Mouse (Mus musculus): Measurements from ENCODE around the gene Olfr560. TPM values are rescaled to one million over a fixed set of nuclear protein-coding genes. Genes with fewer than 3 reads are reported as not detected.

The Olfr560 gene
- not detected in 2 replicates for polyA plus RNA-seq (2014; fragmentation: Nextera tagmentation; extraction: Ambion mirVana)

- WGBS, result 67% methylated on average over 4 of the region's 4 CpGs
- H3K36me3 ChIP-seq (ENCODE audit: control insufficient read depth, insufficient read depth, low read length), result no peaks in the 10 kb centered on the region
Observed at GRCm38 (mm10) chr7:102759266-102759665, at the start of gene Olfr560, which contains the start of gene Olfr78. TSS of gene Olfr560 (minus strand) at chr7:102759366. TSS of gene Olfr78 (minus strand) at chr7:102759471.

DNA sequence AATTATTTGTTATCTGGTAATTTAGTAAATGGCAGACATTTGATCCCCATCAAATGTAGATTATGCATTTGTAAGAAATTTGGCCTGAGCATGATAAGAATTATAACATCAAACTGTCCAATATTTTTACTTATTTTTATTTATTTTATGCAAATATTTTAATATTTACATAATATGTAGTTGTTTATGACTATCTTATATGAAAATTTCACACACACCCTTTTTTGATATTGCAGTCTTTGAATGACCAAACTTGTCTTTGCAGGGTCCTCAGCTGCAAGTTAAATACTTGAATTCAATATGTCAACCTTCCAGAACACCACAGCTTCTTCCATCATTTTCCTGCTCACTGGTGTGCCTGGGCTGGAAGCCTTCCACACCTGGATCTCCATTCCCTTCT, 44.0 kb upstream of the Olfr560 start, which contains the start of gene Olfr564:
Olfr564 (plus strand) TSS at position 301 of the 400 bp plus-strand sequence.
- ATAC-seq (replicated peaks; ENCODE audit: low FRiP score) (no peak), DNase-seq (ENCODE audit: low spot score) (no peak)
- Histone ChIP-seq H3K9me3 (ENCODE audit: control insufficient read depth, low read length) (no peaks in the 10 kb centered on the region), H3K36me3 (ENCODE audit: control insufficient read depth, insufficient read depth, low read length) (no peaks in the 10 kb centered on the region), H3K27me3 (replicated peaks; ENCODE audit: control insufficient read depth, insufficient read depth, low read length) (no peaks in the 10 kb centered on the region), H3K9ac (ENCODE audit: low read depth, low read length) (no peak within 1 kb of the TSS), H3K4me3 (ENCODE audit: low read depth, low read length) (no peak within 1 kb of the TSS), H3K27ac (ENCODE audit: low read depth, low read length) (no peak within 1 kb of the TSS), H3K4me2 (no peak within 1 kb of the TSS), H3K4me1 (replicated peaks; ENCODE audit: control insufficient read depth, insufficient read depth, low read length) (no peaks in the 10 kb centered on the region)

More at GRCm38 (mm10) chr7:102759266-102759665, at the start of gene Olfr560, which contains the start of gene Olfr78:
- Histone ChIP-seq H3K4me2 (no peak within 1 kb of the TSS), H3K9ac (ENCODE audit: low read depth, low read length) (no peak within 1 kb of the TSS), H3K4me3 (ENCODE audit: low read depth, low read length) (no peak within 1 kb of the TSS), H3K27ac (ENCODE audit: low read depth, low read length) (no peak within 1 kb of the TSS), H3K9me3 (ENCODE audit: control insufficient read depth, low read length) (no peaks in the 10 kb centered on the region), H3K4me1 (replicated peaks; ENCODE audit: control insufficient read depth, insufficient read depth, low read length) (no peaks in the 10 kb centered on the region), H3K27me3 (replicated peaks; ENCODE audit: control insufficient read depth, insufficient read depth, low read length) (no peaks in the 10 kb centered on the region)
- ATAC-seq (replicated peaks; ENCODE audit: low FRiP score) (no peak), DNase-seq (ENCODE audit: low spot score) (no peak)

DNA sequence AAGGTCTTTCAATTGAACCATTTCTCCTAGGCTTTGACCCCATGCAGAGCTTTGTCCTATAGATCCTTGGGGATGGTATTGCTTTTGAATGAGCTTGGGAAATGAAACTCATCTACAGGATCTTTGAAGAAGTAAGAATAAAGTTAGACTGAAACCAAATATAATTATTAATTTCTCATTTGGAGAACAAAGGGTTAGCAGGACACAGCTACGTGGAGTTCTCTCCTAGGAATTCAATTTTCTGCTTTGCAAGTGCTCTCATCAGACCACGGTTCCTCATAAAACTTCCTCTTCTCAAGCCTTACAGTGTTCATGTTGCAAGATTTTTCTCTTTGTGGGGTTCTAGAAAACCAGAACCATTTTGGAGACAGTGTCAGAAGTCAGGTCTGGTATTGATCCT, 11.8 kb upstream of the Olfr560 start, which contains the start of gene Olfr561:
Olfr561 (plus strand) TSS at position 301 of the 400 bp plus-strand sequence.
- no peak within 1 kb of the TSS for H3K27ac ChIP-seq (ENCODE audit: low read depth, low read length)
- 62% methylated on average over 2 of the region's 2 CpGs for WGBS
- H3K9ac ChIP-seq (ENCODE audit: low read depth, low read length), result no peak within 1 kb of the TSS
- DNase-seq (ENCODE audit: low spot score), result no peak
- H3K4me1 ChIP-seq (replicated peaks; ENCODE audit: control insufficient read depth, insufficient read depth, low read length), result no peaks in the 10 kb centered on the region
- H3K36me3 ChIP-seq (ENCODE audit: control insufficient read depth, insufficient read depth, low read length), result no peaks in the 10 kb centered on the region
- no peak for ATAC-seq (replicated peaks; ENCODE audit: low FRiP score)
- H3K4me2 ChIP-seq, result no peak within 1 kb of the TSS
- H3K4me3 ChIP-seq (ENCODE audit: low read depth, low read length), result no peak within 1 kb of the TSS
- no peaks in the 10 kb centered on the region for H3K27me3 ChIP-seq (replicated peaks; ENCODE audit: control insufficient read depth, insufficient read depth, low read length)
- H3K9me3 ChIP-seq (ENCODE audit: control insufficient read depth, low read length), result no peaks in the 10 kb centered on the region

- H3K36me3 ChIP-seq (ENCODE audit: control insufficient read depth, insufficient read depth, low read length), result no peaks in the 10 kb centered on the region
- H3K4me3 ChIP-seq (ENCODE audit: low read depth, low read length), result no peak overlapping the region
- H3K4me2 ChIP-seq, result no peak overlapping the region
- ATAC-seq (replicated peaks; ENCODE audit: low FRiP score) (no peak), DNase-seq (ENCODE audit: low spot score) (no peak)
- no peaks in the 10 kb centered on the region for H3K27me3 ChIP-seq (replicated peaks; ENCODE audit: control insufficient read depth, insufficient read depth, low read length)
- H3K4me1 ChIP-seq (replicated peaks; ENCODE audit: control insufficient read depth, insufficient read depth, low read length), result no peaks in the 10 kb centered on the region
- no peak overlapping the region for H3K27ac ChIP-seq (ENCODE audit: low read depth, low read length)
- no peak overlapping the region for H3K9ac ChIP-seq (ENCODE audit: low read depth, low read length)
- WGBS, result 16% methylated on average over 1 of the region's 1 CpGs
- no peaks in the 10 kb centered on the region for H3K9me3 ChIP-seq (ENCODE audit: control insufficient read depth, low read length)
Observed at GRCm38 (mm10) chr7:102752086-102752485, 7.1 kb downstream of the Olfr560 start.

- no peaks in the 10 kb centered on the region for H3K27me3 ChIP-seq (replicated peaks; ENCODE audit: control insufficient read depth, insufficient read depth, low read length)
- H3K4me3 ChIP-seq (ENCODE audit: low read depth, low read length), result no peak overlapping the region
- H3K9ac ChIP-seq (ENCODE audit: low read depth, low read length), result no peak overlapping the region
- ATAC-seq (replicated peaks; ENCODE audit: low FRiP score) (no peak), DNase-seq (ENCODE audit: low spot score) (no peak)
- H3K4me2 ChIP-seq, result no peak overlapping the region
- H3K36me3 ChIP-seq (ENCODE audit: control insufficient read depth, insufficient read depth, low read length), result no peaks in the 10 kb centered on the region
- no peaks in the 10 kb centered on the region for H3K9me3 ChIP-seq (ENCODE audit: control insufficient read depth, low read length)
- WGBS, result 48% methylated on average over 2 of the region's 2 CpGs
- no peaks in the 10 kb centered on the region for H3K4me1 ChIP-seq (replicated peaks; ENCODE audit: control insufficient read depth, insufficient read depth, low read length)
- H3K27ac ChIP-seq (ENCODE audit: low read depth, low read length), result no peak overlapping the region
Observed at GRCm38 (mm10) chr7:102737705-102738104, 21.5 kb downstream of the Olfr560 start.

GRCm38 (mm10) chr7:102733793-102734192, 25.4 kb downstream of the Olfr560 start:
- no peak overlapping the region for H3K9ac ChIP-seq (ENCODE audit: low read depth, low read length)
- 64% methylated on average over 1 of the region's 1 CpGs for WGBS
- H3K36me3 ChIP-seq (ENCODE audit: control insufficient read depth, insufficient read depth, low read length), result no peaks in the 10 kb centered on the region
- H3K27me3 ChIP-seq (replicated peaks; ENCODE audit: control insufficient read depth, insufficient read depth, low read length), result no peaks in the 10 kb centered on the region
- H3K4me3 ChIP-seq (ENCODE audit: low read depth, low read length), result no peak overlapping the region
- no peak overlapping the region for H3K4me2 ChIP-seq
- DNase-seq (ENCODE audit: low spot score) (no peak), ATAC-seq (replicated peaks; ENCODE audit: low FRiP score) (no peak)
- H3K27ac ChIP-seq (ENCODE audit: low read depth, low read length), result no peak overlapping the region
- H3K9me3 ChIP-seq (ENCODE audit: control insufficient read depth, low read length), result no peaks in the 10 kb centered on the region
- H3K4me1 ChIP-seq (replicated peaks; ENCODE audit: control insufficient read depth, insufficient read depth, low read length), result no peaks in the 10 kb centered on the region

DNA sequence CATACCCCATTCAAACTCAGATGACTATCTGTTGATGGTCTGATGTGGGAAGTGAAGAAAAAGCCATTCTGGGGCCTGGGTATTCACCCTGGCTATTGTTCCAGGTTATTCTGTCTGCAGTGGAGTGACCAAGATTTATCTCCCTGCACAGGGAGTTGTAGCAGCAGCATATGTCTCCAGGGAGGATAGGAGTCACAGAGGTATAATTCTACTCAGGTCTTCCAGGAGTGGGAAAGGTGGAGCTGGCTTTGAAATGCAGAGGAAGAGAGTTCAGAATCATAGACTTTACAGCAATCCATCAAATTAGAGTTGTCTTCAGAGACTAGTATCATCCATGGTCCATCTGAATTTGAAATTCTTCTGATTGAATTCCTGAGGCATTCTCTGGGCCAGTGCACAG, 31.8 kb downstream of the Olfr560 start, which contains the start of gene Olfr559:
Olfr559 (minus strand) TSS at position 101 of the 400 bp plus-strand sequence.
- Histone ChIP-seq H3K4me1 (replicated peaks; ENCODE audit: control insufficient read depth, insufficient read depth, low read length) (no peaks in the 10 kb centered on the region), H3K9ac (ENCODE audit: low read depth, low read length) (no peak within 1 kb of the TSS), H3K4me3 (ENCODE audit: low read depth, low read length) (no peak within 1 kb of the TSS), H3K9me3 (ENCODE audit: control insufficient read depth, low read length) (no peaks in the 10 kb centered on the region), H3K36me3 (ENCODE audit: control insufficient read depth, insufficient read depth, low read length) (no peaks in the 10 kb centered on the region), H3K4me2 (no peak within 1 kb of the TSS), H3K27me3 (replicated peaks; ENCODE audit: control insufficient read depth, insufficient read depth, low read length) (no peaks in the 10 kb centered on the region), H3K27ac (ENCODE audit: low read depth, low read length) (no peak within 1 kb of the TSS)
- ATAC-seq (replicated peaks; ENCODE audit: low FRiP score) (no peak), DNase-seq (ENCODE audit: low spot score) (no peak)

DNA sequence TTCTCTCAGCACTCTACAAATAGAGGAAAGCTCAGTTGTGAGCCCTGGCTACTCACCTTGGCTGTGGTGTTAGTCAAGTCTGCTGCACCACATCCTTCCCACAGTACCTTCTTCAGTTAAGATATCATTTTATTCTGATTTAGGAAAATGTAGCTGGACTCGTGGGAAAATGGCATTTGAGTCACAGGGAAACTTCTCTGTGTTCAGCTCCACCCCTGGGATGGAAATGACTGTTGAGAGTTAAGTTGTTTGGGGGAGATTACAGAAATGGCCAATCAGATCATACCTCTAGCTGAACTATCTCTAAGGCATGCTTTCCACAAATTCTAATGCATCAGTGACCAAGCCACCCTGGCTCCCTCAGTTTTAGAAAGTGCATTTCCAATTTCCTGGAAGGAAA, 40.2 kb downstream of the Olfr560 start, which contains the start of gene Olfr33:
Olfr33 (minus strand) TSS at position 101 of the 400 bp plus-strand sequence.
- Histone ChIP-seq H3K9ac (ENCODE audit: low read depth, low read length) (no peak within 1 kb of the TSS), H3K27me3 (replicated peaks; ENCODE audit: control insufficient read depth, insufficient read depth, low read length) (no peaks in the 10 kb centered on the region), H3K4me2 (no peak within 1 kb of the TSS), H3K9me3 (ENCODE audit: control insufficient read depth, low read length) (no peaks in the 10 kb centered on the region), H3K4me3 (ENCODE audit: low read depth, low read length) (no peak within 1 kb of the TSS), H3K36me3 (ENCODE audit: control insufficient read depth, insufficient read depth, low read length) (no peaks in the 10 kb centered on the region), H3K27ac (ENCODE audit: low read depth, low read length) (no peak within 1 kb of the TSS), H3K4me1 (replicated peaks; ENCODE audit: control insufficient read depth, insufficient read depth, low read length) (no peaks in the 10 kb centered on the region)
- WGBS, result 29% methylated on average over 1 of the region's 1 CpGs
- DNase-seq (ENCODE audit: low spot score) (no peak), ATAC-seq (replicated peaks; ENCODE audit: low FRiP score) (no peak)

DNA sequence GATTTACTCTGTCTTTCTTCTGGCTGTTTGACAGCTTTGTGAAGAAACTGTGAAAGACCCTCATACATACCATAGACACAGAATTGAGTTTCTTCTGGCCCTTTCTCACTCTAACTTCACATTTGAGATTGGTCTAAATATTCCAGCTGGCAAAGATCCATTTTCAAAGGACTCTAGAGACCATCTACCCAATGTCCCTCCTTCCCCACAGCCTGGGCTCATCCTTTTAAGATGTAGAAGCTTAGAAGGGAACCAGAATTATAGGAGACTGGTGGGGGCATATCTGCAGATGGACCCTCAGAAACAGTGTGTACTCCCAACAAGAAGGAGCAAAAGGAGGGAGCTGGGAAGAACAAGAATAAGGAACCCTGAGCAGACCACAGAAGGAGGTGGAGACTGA, 57.3 kb downstream of the Olfr560 start, which contains the start of gene Olfr558:
Olfr558 (plus strand) TSS at position 301 of the 400 bp plus-strand sequence.
- Histone ChIP-seq H3K27me3 (replicated peaks; ENCODE audit: control insufficient read depth, insufficient read depth, low read length) (no peaks in the 10 kb centered on the region), H3K9ac (ENCODE audit: low read depth, low read length) (no peak within 1 kb of the TSS), H3K4me2 (no peak within 1 kb of the TSS), H3K36me3 (ENCODE audit: control insufficient read depth, insufficient read depth, low read length) (no peaks in the 10 kb centered on the region), H3K9me3 (ENCODE audit: control insufficient read depth, low read length) (no peaks in the 10 kb centered on the region), H3K4me3 (ENCODE audit: low read depth, low read length) (no peak within 1 kb of the TSS), H3K27ac (ENCODE audit: low read depth, low read length) (no peak within 1 kb of the TSS), H3K4me1 (replicated peaks; ENCODE audit: control insufficient read depth, insufficient read depth, low read length) (no peaks in the 10 kb centered on the region)
- ATAC-seq (replicated peaks; ENCODE audit: low FRiP score), result no peak
- no peak for DNase-seq (ENCODE audit: low spot score)
